Mouse (Mus musculus) C2C12 (cell line): Measurements from ENCODE around the gene Apol7a. TPM values are rescaled to one million over a fixed set of nuclear protein-coding genes. Genes with fewer than 3 reads are reported as not detected.

Experiments used
- H3K27me3 ChIP-seq: one replicate; pipeline ENCODE4 v1.6.1; 2011; ENCODE audit not compliant: control insufficient read depth, insufficient read depth, insufficient read length
- H3K36me3 ChIP-seq: one replicate; pipeline ENCODE4 v1.6.1; 2011; ENCODE audit not compliant: control insufficient read depth, insufficient read depth
- H3K4me3 ChIP-seq: one replicate; pipeline ENCODE4 v1.5.1; 2011; ENCODE audit warnings: mild to moderate bottlenecking, control low read depth; ENCODE audit not compliant: poor library complexity, insufficient read depth, severe bottlenecking
- H3K79me2 ChIP-seq: one replicate; pipeline ENCODE4 v1.6.1; 2011; ENCODE audit not compliant: control insufficient read depth, insufficient read depth
- H3K79me3 ChIP-seq: one replicate; pipeline ENCODE4 v1.6.1; 2011; ENCODE audit warnings: low read depth, control low read depth
- H3ac ChIP-seq: one replicate; pipeline ENCODE3; 2011; ENCODE audit warnings: low read depth; ENCODE audit not compliant: control insufficient read depth, insufficient read length
- CEBPB ChIP-seq: IDR thresholded peaks from one replicate; pipeline ENCODE4 v1.6.1; 2011; ENCODE audit warnings: low read depth, mild to moderate bottlenecking, control low read depth, moderate library complexity
- CTCF ChIP-seq: IDR thresholded peaks from one replicate; pipeline ENCODE4 v1.5.1; 2011; ENCODE audit not compliant: control insufficient read depth, insufficient read depth, insufficient read length
- FOSL1 ChIP-seq: IDR thresholded peaks from one replicate; pipeline ENCODE4 v1.8.0; 2011; ENCODE audit warnings: mild to moderate bottlenecking, low read length; ENCODE audit not compliant: poor library complexity, insufficient read depth, severe bottlenecking
- MAX ChIP-seq: IDR thresholded peaks from one replicate; pipeline ENCODE4 v1.6.1; 2011; ENCODE audit warnings: mild to moderate bottlenecking, control low read depth
- MYOD1 ChIP-seq: IDR thresholded peaks from one replicate; pipeline ENCODE4 v1.6.1; 2011; ENCODE audit warnings: low read depth; ENCODE audit not compliant: control insufficient read depth, insufficient read length
- MYOG ChIP-seq: IDR thresholded peaks from one replicate; pipeline ENCODE4 v1.6.1; 2011; ENCODE audit not compliant: control insufficient read depth, insufficient read length; ENCODE audit errors: extremely low read depth
- USF1 ChIP-seq: IDR thresholded peaks from one replicate; pipeline ENCODE4 v1.6.1; 2011; ENCODE audit warnings: low read depth, mild to moderate bottlenecking, control low read depth, moderate library complexity
- polyA plus RNA-seq: library from polyadenylated mRNA; unstranded; fragments of >200 nt; fragmentation: generic; extraction: Trizol; gene quantifications from one replicate; pipeline ENCODE4 v1.2.1, GENCODE M21; 2012; ENCODE audit warnings: missing spikeins

The Apol7a gene
- polyA plus RNA-seq, 1 experiment, result 0.27 TPM

- Histone ChIP-seq H3ac (no peak overlapping the region), H3K79me2 (no peaks in the 10 kb centered on the region), H3K36me3 (no peaks in the 10 kb centered on the region), H3K4me3 (no peak overlapping the region), H3K79me3 (no peaks in the 10 kb centered on the region), H3K27me3 (no peaks in the 10 kb centered on the region)
- TF ChIP-seq FOSL1 (no peak), CEBPB (no peak), MAX (no peak), USF1 (no peak), CTCF (no peak), MYOD1 (no peak), MYOG (no peak)
Observed at GRCm38 (mm10) chr15:77342005-77342404, 56.9 kb downstream of the Apol7a start.

GRCm38 (mm10) chr15:77340581-77340980 lies 58.3 kb downstream of the Apol7a start:
- Histone ChIP-seq H3ac (no peak overlapping the region), H3K4me3 (no peak overlapping the region), H3K36me3 (no peaks in the 10 kb centered on the region), H3K79me2 (no peaks in the 10 kb centered on the region), H3K27me3 (no peaks in the 10 kb centered on the region), H3K79me3 (no peaks in the 10 kb centered on the region)
- TF ChIP-seq USF1 (no peak), CEBPB (no peak), MAX (no peak), FOSL1 (no peak), MYOG (no peak), MYOD1 (no peak), CTCF (no peak)

- no peak overlapping the region for H3ac ChIP-seq
- no peaks in the 10 kb centered on the region for H3K36me3 ChIP-seq
- H3K79me2 ChIP-seq, result no peaks in the 10 kb centered on the region
- no peaks in the 10 kb centered on the region for H3K79me3 ChIP-seq
- TF ChIP-seq CEBPB (no peak), FOSL1 (no peak), MAX (no peak), USF1 (no peak), MYOG (no peak), MYOD1 (no peak), CTCF (no peak)
- no peaks in the 10 kb centered on the region for H3K27me3 ChIP-seq
- no peak overlapping the region for H3K4me3 ChIP-seq
Observed at GRCm38 (mm10) chr15:77338924-77339429, 59.9 kb downstream of the Apol7a start.

- no peak overlapping the region for H3ac ChIP-seq
- H3K27me3 ChIP-seq, result no peaks in the 10 kb centered on the region
- no peaks in the 10 kb centered on the region for H3K79me3 ChIP-seq
- H3K36me3 ChIP-seq, result no peaks in the 10 kb centered on the region
- no peak for TF ChIP-seq MAX
- no peak for TF ChIP-seq FOSL1
- no peak for TF ChIP-seq MYOD1
- no peak for TF ChIP-seq MYOG
- TF ChIP-seq CTCF, result no peak
- TF ChIP-seq CEBPB, result no peak
- TF ChIP-seq USF1, result no peak
- no peaks in the 10 kb centered on the region for H3K79me2 ChIP-seq
- no peak overlapping the region for H3K4me3 ChIP-seq
Observed at GRCm38 (mm10) chr15:77338451-77338850, 60.5 kb downstream of the Apol7a start.

Other genes with a start within 250 kb of the Apol7a start
- 72.3 TPM for gene Rbfox2, start 92.1 kb downstream of the Apol7a start, polyA plus RNA-seq
- gene Apol9a, start 12.0 kb upstream of the Apol7a start, polyA plus RNA-seq, result 18.1 TPM
- not detected for gene Apol7b, start 48.4 kb upstream of the Apol7a start, polyA plus RNA-seq
- 0.04 TPM for gene Apol10a, start 77.9 kb upstream of the Apol7a start, polyA plus RNA-seq
- 0.25 TPM for gene Apol11a, start 109.2 kb upstream of the Apol7a start, polyA plus RNA-seq
- gene Apol7c, start 134.2 kb upstream of the Apol7a start, polyA plus RNA-seq, result not detected
- gene 1700025B11Rik, start 162.8 kb upstream of the Apol7a start, polyA plus RNA-seq, result not detected
- 7.6 TPM for gene Apol10b, start 197.0 kb upstream of the Apol7a start, polyA plus RNA-seq
- not detected for gene Gm36245, start 200.1 kb upstream of the Apol7a start, polyA plus RNA-seq
- 0.02 TPM for gene Apol11b, start 244.2 kb upstream of the Apol7a start, polyA plus RNA-seq